Mouse (Mus musculus): Measurements from ENCODE around the gene Gpr4.

Gene Gpr4

GRCm38 (mm10) chr7:19227883-19228792 lies 15.8 kb downstream of the Gpr4 start, which contains the start of gene Opa3:
Gene Opa3 (plus strand): TSS chr7:19228334.
- DNase-seq (ENCODE audit: low read depth, low spot score) = peak; percentile 100

GRCm38 (mm10) chr7:19228793-19229148 lies 16.4 kb downstream of the Gpr4 start:
- no peak for DNase-seq (ENCODE audit: low read depth, low spot score)

GRCm38 (mm10) chr7:19229404-19229803 lies 17.1 kb downstream of the Gpr4 start:
- no peak for DNase-seq (ENCODE audit: low read depth, low spot score)

GRCm38 (mm10) chr7:19230041-19230580 lies 17.8 kb downstream of the Gpr4 start:
- DNase-seq (ENCODE audit: low read depth, low spot score) = no peak

DNA sequence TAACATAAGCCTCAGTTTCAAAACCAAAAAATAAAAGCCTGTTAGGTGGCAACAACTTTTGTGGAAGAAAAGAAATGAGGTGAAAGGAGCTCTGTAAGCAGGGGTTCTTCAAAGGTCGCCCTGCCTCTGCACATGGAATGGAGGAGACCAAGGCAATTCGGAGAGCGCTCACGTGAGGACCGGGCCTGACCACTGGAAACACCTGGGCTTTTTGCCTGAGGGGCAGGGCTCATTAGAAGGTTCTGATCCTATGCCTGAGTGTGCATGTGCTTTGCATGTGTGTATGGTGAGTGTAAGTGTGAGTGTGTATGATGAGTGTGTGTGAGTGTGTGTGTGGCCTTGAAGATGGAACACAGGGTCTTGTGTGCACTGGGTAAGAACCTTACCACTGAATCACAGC lies 18.6 kb downstream of the Gpr4 start:
- no peak for DNase-seq (ENCODE audit: low read depth, low spot score)

- no peak for DNase-seq (ENCODE audit: low read depth, low spot score)
These were observed 19.5 kb downstream of the Gpr4 start for GRCm38 (mm10) chr7:19231849-19232248.

DNA sequence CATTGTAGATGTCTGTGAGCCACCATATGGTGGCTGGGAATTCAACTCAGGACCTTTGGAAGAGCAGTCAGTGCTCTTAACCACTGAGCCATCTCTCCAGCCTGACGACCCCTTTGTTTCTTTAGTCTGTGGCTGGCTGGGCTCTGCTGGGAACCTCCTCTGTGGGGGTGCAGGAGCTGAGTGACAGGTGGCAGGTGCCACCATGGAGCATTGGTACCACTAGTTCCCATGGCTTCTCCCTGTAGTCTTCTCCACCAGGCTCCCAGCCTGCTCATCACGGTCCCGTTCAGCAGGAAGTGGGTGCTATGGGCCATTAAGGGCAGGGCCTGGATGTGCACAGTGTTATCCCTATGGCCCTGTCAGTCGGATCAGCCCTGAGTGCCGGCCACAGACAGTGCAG lies 22.3 kb downstream of the Gpr4 start:
- no peak for DNase-seq (ENCODE audit: low read depth, low spot score)

- DNase-seq (ENCODE audit: low read depth, low spot score) = no peak
These were observed 22.8 kb downstream of the Gpr4 start for GRCm38 (mm10) chr7:19235092-19235671.

GRCm38 (mm10) chr7:19236411-19236810 lies 24.1 kb downstream of the Gpr4 start:
- DNase-seq (ENCODE audit: low read depth, low spot score) = no peak

DNA sequence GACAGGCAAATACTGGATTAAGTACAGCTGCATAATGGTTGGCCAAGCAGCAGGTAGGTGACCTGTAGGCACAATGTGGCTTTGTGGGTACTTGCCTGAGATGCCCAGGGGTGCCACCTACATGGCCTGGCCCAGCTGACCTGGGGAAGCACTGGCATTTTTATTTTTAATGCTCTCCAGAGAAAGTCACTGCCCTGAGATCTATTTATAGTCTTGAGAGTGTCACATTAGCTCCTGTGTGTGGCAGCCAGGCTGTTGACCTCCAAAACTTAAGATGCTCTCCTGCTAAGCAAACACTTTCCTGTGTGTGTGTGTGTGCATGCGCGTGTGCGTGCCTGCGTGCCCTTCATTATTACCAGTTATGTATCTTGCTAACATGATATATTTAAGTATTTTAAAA lies 26.0 kb downstream of the Gpr4 start:
- no peak for DNase-seq (ENCODE audit: low read depth, low spot score)

GRCm38 (mm10) chr7:19239423-19239822 lies 27.1 kb downstream of the Gpr4 start:
- DNase-seq (ENCODE audit: low read depth, low spot score) = peak; percentile 72

DNA sequence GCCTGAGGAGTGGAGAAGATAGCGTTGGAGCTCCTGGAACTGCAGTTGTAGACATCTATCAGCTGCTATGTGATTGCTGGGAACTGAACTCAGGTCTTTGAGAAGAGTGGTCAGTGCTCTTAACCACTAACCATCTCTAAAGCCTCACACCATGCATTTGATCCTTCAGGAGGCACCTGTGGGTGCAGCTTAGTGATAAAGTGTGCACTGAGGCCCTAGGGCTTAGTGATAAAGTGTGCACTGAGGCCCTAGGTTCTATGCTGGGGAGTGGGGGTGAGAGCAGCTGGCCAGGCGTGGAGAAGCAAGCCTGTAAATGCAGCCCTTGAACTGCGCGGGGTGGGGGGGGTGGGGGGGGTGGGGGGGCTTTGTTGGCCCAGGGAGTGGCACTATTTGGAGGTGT lies 27.6 kb downstream of the Gpr4 start:
- no peak for DNase-seq (ENCODE audit: low read depth, low spot score)

GRCm38 (mm10) chr7:19240905-19241463 lies 28.6 kb downstream of the Gpr4 start:
- DNase-seq (ENCODE audit: low read depth, low spot score) = no peak

DNA sequence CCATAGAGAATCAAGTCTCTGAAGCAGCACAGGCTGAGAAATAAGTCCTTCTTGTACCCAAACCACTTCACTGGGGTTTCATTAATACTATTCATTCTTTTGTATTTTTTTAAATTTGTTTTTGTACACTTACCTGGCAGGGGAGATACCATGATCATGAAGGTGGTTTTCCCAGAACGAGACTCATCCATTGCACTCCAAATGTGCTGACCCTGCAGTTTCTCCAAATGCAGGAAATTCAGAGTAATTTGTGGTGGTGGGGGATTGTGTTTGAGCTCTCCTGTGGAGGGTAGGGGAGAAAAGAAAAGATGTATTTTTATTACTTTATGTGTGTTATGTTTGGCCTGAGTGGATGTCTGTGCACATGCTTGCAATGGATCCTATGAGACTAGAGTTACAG lies 29.7 kb downstream of the Gpr4 start:
- DNase-seq (ENCODE audit: low read depth, low spot score) = no peak

DNA sequence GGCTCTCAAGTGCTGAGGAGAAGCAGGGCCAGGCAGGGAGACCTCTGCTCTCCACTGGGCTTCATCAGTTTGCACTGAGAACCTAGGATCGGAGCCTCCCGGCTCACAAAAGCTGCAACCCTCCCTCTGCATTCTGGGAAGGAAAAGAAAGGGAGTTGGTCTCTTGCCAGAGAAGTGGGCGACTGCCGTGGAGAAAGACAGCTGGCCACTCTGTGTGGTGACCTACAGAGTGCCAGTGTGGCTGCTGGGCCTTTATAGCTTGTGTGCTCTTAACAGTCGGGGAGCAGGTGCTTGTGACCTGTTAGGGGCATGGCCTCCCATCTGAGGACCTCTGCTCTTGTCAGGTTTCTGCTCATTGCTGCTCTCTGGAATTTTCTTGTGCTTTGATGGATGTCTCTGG lies 31.5 kb downstream of the Gpr4 start:
- DNase-seq (ENCODE audit: low read depth, low spot score) = no peak

GRCm38 (mm10) chr7:19245083-19245482 lies 32.7 kb downstream of the Gpr4 start:
- no peak for DNase-seq (ENCODE audit: low read depth, low spot score)

DNA sequence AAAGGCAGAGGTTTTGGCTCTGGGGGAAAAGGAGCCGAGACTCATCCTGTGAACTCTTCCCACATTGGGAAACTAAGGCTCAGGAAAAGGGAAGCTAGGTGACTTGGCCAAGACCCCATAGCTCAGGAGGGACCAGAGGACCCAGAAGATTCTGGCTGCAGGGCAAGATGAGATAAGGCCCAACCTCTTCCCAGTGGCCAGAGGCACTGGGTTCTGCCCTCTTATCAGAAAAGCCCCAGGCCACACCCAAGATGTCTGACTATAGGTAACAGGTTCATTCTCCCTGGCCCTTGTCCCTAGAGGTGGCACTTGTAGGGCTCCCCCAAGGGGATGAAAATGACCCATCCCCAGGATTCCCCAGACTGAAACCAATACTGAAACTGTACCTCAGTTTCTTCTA lies 34.5 kb downstream of the Gpr4 start:
- no peak for DNase-seq (ENCODE audit: low read depth, low spot score)

- DNase-seq (ENCODE audit: low read depth, low spot score) = no peak
These were observed 35.2 kb downstream of the Gpr4 start for GRCm38 (mm10) chr7:19247511-19247910.

DNA sequence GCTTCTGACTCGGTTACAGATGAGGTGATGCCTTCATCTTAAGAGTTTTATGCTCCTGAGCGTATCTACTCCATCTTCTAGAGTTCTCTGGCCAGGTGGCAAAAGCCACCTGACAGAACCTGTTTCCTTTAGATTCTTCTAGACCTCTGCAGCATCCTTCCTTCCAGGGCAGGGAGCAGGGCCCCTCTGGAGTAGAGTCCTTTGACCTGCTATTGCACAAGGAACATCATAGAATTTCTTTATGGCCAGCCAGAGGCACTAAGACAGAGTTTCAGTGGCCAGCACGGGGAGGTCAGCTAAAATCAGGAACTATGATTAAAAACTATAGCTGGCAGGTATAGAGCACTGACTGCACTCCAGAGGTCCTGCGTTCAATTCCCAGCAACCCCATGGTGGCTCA lies 39.7 kb downstream of the Gpr4 start:
- no peak for DNase-seq (ENCODE audit: low read depth, low spot score)

GRCm38 (mm10) chr7:19253437-19253836 lies 41.1 kb downstream of the Gpr4 start:
- no peak for DNase-seq (ENCODE audit: low read depth, low spot score)

DNA sequence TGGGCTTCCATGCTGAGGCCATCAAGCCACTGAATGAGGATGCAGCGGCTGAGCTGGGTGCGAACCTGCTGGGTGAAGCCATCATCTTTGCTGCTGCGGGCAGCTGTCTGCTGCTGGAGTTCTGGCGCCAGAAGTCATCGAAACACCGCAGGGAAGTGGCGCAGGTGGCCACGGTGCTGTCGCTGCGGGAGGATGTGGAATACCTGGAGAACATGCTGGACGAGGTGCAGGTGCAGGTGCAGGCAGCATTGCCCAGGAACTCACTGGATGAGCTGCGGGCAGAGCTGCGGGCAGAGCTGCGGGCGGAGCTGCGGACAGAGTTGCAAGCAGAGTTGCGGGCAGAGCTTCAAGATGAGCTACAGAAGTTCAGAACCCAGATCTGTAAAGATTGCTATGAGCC lies 43.1 kb downstream of the Gpr4 start:
- DNase-seq (ENCODE audit: low read depth, low spot score) = no peak

DNA sequence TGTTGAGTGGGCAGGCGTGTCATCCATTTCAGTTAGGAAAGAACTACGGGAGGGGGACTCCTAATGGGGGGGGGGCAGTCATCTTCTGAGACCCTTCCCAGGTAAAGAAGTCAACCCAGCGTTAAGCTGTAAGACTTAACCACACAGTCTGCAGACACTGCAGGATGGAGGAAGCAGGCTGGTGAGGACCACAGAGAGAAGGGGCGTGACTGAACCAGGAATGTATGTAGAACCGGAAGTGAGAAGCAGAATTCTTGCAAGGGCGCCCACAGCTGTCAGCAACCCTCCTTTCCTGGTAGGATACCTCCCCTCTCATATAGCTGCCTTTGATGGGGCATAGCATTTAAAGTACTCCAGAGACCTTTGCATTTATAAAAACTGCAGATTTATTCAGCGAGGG lies 44.2 kb downstream of the Gpr4 start:
- DNase-seq (ENCODE audit: low read depth, low spot score) = no peak

Measured in retina, adult 2 months (tissue).